Mouse (Mus musculus): ENCODE results near the gene Gga1. TPM values are rescaled to one million over a fixed set of nuclear protein-coding genes. Genes with fewer than 3 reads are reported as not detected.

Gga1 gene
- polyA plus RNA-seq, 1 experiment: 55.3 TPM

DNA sequence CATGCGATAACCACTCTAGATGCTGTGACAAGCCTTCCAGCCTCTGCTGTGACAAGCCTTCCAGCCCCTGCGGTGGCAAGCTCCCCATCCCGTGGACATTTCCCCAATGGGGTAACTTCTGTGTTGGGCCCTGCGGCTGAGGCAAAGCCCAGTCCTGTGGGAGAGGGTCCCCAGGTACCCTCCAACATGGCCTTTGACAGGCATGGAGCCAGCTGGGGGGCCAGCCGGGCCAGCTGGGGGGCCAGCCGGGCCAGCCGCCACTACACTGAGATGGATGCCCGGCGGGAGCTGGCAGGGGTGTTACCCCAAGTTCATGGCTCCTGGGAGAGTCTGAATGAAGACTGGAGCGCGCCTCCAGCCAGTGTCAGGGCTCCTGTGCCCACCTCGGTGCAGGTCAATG is 27.5 kb upstream of the Gga1 start:
- 74% methylated on average over 12 of the region's 12 CpGs for WGBS
- TF ChIP-seq CTCF (IDR thresholded peaks at IDR 0.05; ENCODE audit: control insufficient read depth, insufficient read depth, low read length) (no peak), POLR2A (IDR thresholded peaks at IDR 0.05; ENCODE audit: borderline replicate concordance, control insufficient read depth, low read depth, low read length) (no peak)
- Histone ChIP-seq H3K4me3 (replicated peaks; ENCODE audit: control insufficient read depth, low read depth, low read length) (no peak overlapping the region), H3K4me1 (ENCODE audit: control insufficient read depth, insufficient read depth, low read length) (no peaks in the 10 kb centered on the region), H3K27ac (ENCODE audit: control insufficient read depth, insufficient read depth, low read depth, low read length, poor library complexity) (no peak overlapping the region)

DNA sequence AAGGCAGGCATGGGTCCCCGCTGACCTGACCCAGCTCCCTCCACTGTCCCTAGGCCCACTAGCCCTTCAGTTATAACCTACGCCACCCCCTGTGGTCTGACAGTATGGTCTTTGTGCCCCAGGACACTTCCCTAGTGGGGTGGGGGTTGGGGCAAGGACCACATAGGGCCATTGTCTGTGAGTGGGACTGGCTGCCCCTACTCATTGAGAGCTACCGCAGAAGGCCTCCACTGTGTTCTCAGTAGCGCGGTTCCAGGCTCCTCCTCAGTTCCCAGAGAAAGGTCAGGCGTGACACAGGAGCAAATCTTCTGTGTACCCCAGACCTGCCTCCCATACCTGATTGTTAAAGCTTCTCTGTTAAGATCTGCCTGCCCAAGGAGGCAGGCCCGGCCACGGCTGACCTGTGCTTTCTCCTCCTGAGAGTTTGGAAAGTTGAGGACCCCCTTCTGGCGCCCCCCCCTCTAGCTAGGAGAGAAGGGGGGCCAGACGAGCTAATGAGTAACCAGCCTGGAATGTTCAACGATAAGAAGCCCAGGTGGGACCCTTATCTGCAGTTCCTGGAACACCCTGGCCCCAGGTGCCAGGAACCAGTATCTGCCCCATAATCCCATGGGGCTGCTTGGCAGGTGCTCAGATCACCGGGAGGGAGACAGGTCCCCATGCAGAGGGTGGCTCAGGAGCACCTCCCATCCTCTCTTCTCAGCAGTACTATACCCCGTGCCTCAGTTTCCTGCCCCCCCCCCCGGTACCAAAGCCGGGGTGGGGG is 26.7 kb upstream of the Gga1 start:
- no peak for TF ChIP-seq POLR2A (IDR thresholded peaks at IDR 0.05; ENCODE audit: borderline replicate concordance, control insufficient read depth, low read depth, low read length)
- TF ChIP-seq CTCF (IDR thresholded peaks at IDR 0.05; ENCODE audit: control insufficient read depth, insufficient read depth, low read length): no peak
- no peak overlapping the region for H3K27ac ChIP-seq (ENCODE audit: control insufficient read depth, insufficient read depth, low read depth, low read length, poor library complexity)
- no peaks in the 10 kb centered on the region for H3K4me1 ChIP-seq (ENCODE audit: control insufficient read depth, insufficient read depth, low read length)
- H3K4me3 ChIP-seq (replicated peaks; ENCODE audit: control insufficient read depth, low read depth, low read length): no peak overlapping the region
- 60% methylated on average over 15 of the region's 15 CpGs for WGBS

DNA sequence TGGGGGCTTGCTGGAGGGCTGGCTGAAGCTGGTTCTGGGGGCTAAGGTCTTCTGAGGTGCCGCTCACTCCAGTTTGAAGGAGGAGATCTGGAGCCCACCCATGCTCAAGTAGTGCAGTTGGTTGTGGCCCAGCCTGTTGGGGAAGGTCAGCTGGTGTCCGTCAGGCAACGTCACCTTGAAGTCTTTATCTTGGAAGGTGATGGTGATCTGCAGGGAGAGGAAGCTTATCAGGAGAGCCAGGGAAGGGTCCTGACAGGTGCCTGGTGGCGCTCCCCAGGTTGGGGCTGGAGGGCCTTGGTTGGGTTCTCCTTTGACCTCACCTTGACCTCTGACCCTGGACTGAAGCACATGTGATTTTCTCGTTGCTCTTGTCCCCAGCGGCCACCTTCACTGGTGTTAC is 26.0 kb upstream of the Gga1 start:
- WGBS: 74% methylated on average over 6 of the region's 6 CpGs
- TF ChIP-seq CTCF (IDR thresholded peaks at IDR 0.05; ENCODE audit: control insufficient read depth, insufficient read depth, low read length) (no peak), POLR2A (IDR thresholded peaks at IDR 0.05; ENCODE audit: borderline replicate concordance, control insufficient read depth, low read depth, low read length) (no peak)

DNA sequence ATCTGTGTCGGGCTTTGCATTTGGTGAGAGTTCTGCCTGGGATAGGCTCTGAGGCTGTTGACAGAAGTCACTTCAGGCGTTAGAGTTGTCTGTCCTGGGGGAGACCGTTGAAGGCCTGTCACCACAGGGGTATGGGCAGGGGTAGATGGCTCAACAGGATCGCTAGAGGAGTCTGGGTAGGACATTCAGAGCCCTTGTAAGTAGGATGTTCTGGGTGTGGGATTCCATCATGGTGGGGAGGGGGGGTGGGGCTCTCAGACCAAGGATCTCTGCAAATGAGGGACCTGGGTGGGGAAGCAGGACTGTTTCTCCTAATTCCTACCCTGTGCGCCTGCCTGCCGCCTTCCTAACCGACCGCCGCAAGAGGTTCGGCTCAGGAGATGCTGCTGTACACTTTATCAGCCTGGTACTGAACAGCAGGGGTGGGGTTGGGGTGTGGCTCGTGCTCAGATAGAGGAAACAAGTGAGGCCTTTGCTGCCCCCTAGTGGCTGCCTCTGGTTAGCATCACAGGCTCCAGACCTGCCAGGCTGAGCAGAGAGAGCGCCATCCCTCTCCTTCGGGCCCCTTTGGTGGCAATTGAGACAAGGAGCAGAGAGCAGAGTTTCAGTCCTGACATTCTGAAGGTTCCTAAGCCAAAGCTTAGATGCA is 25.4 kb upstream of the Gga1 start:
- WGBS: 11% methylated on average over 13 of the region's 13 CpGs
- H3K27ac ChIP-seq (ENCODE audit: control insufficient read depth, insufficient read depth, low read depth, low read length, poor library complexity): no peak overlapping the region

More for the DNA sequence above, 26.0 kb upstream of the Gga1 start:
- Histone ChIP-seq H3K4me1 (ENCODE audit: control insufficient read depth, insufficient read depth, low read length) (no peaks in the 10 kb centered on the region), H3K27ac (ENCODE audit: control insufficient read depth, insufficient read depth, low read depth, low read length, poor library complexity) (no peak overlapping the region), H3K4me3 (replicated peaks; ENCODE audit: control insufficient read depth, low read depth, low read length) (no peak overlapping the region)

DNA sequence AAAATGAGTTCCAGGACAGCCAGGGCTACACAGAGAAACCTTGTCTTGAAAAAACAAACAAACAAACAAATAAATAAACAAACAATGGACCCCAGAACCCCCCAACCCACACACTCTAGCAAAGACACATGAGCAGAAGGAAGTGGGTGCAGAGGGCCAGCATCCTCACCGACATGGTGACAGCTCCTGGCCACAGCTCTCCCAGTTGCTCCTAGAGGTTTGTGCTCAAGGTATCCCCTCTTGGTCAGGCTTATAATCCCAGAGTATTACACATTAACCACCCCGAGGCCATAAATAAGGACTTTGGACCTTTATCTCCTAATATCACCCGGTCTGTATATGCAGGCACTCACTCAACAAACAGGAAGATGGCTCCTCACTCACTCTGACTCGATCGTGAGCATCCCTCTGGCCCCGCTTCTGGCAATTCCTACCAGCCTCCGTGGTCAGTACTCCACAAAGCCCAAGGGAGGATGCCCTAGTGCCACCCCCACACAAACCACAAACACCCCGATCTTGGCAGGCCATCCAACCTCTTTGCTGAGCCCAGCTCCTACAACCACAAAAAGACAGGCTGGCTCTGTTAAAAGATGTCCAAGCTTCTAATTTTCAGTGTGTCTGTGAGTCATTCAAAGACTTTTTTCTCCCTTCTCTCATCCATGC is 21.6 kb upstream of the Gga1 start, which contains the start of gene Lgals2:
TSS of gene Lgals2 (minus strand) at position 227 of the 663 bp plus-strand sequence.
- TF ChIP-seq POLR2A (IDR thresholded peaks at IDR 0.05; ENCODE audit: borderline replicate concordance, control insufficient read depth, low read depth, low read length): no peak
- TF ChIP-seq CTCF (IDR thresholded peaks at IDR 0.05; ENCODE audit: control insufficient read depth, insufficient read depth, low read length): no peak
- no peak within 1 kb of the TSS for H3K27ac ChIP-seq (ENCODE audit: control insufficient read depth, insufficient read depth, low read depth, low read length, poor library complexity)
- WGBS: 30% methylated on average over 8 of the region's 8 CpGs
- H3K4me1 ChIP-seq (ENCODE audit: control insufficient read depth, insufficient read depth, low read length): no peaks in the 10 kb centered on the region; the same call in 1 of the 2 replicates
- no peak within 1 kb of the TSS for H3K4me3 ChIP-seq (replicated peaks; ENCODE audit: control insufficient read depth, low read depth, low read length)

More for the DNA sequence above, 25.4 kb upstream of the Gga1 start:
- H3K4me3 ChIP-seq (replicated peaks; ENCODE audit: control insufficient read depth, low read depth, low read length): no peak overlapping the region
- no peaks in the 10 kb centered on the region for H3K4me1 ChIP-seq (ENCODE audit: control insufficient read depth, insufficient read depth, low read length)
- TF ChIP-seq POLR2A (IDR thresholded peaks at IDR 0.05; ENCODE audit: borderline replicate concordance, control insufficient read depth, low read depth, low read length) (no peak), CTCF (IDR thresholded peaks at IDR 0.05; ENCODE audit: control insufficient read depth, insufficient read depth, low read length) (peak; percentile 95)

DNA sequence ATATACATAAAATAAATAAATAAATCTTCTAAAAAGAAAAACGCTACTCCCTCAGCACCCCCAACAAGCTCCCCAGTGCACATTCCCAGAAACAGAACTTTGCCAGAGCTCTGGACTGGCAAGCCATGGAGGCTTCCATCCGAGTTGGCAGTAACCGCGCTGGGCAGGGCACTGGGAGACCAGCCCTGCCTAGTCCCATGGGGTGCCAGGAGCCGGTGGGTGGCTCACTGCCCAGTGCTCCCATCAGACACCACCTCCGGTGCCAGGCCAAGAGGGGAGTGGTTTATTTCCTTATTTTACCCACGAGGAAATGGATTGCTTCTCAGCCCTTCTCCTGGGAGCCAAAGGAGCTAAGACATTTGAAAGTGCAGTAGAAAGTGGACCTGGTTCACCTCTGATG is 20.0 kb upstream of the Gga1 start:
- no peak for TF ChIP-seq CTCF (IDR thresholded peaks at IDR 0.05; ENCODE audit: control insufficient read depth, insufficient read depth, low read length)
- no peak for TF ChIP-seq POLR2A (IDR thresholded peaks at IDR 0.05; ENCODE audit: borderline replicate concordance, control insufficient read depth, low read depth, low read length)
- no peak overlapping the region for H3K27ac ChIP-seq (ENCODE audit: control insufficient read depth, insufficient read depth, low read depth, low read length, poor library complexity)
- 63% methylated on average over 7 of the region's 7 CpGs for WGBS
- no peaks in the 10 kb centered on the region; the same call in 1 of the 2 replicates for H3K4me1 ChIP-seq (ENCODE audit: control insufficient read depth, insufficient read depth, low read length)
- H3K4me3 ChIP-seq (replicated peaks; ENCODE audit: control insufficient read depth, low read depth, low read length): no peak overlapping the region

DNA sequence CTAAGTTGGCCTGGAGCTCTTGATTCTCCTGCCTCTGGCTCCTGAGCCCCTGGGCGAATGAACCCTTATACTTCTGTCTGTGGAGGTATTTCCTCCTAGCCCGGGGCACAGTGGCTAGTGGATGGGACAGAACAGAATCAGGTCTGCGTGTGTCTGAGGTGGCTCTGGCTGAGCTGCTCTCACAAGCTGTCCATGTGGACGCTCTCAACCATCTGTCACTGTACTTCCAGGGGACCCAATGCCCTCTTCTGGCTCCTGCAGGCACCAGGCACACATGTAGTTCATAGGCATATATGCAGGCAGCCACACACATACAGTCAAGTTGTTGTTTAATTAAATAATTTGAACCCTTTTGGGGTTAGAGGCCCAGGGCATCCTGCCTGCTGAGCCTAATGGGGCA is 17.7 kb upstream of the Gga1 start:
- Histone ChIP-seq H3K4me1 (ENCODE audit: control insufficient read depth, insufficient read depth, low read length) (no peaks in the 10 kb centered on the region; the same call in 1 of the 2 replicates), H3K27ac (ENCODE audit: control insufficient read depth, insufficient read depth, low read depth, low read length, poor library complexity) (no peak overlapping the region), H3K4me3 (replicated peaks; ENCODE audit: control insufficient read depth, low read depth, low read length) (no peak overlapping the region)
- TF ChIP-seq CTCF (IDR thresholded peaks at IDR 0.05; ENCODE audit: control insufficient read depth, insufficient read depth, low read length) (no peak), POLR2A (IDR thresholded peaks at IDR 0.05; ENCODE audit: borderline replicate concordance, control insufficient read depth, low read depth, low read length) (no peak)
- WGBS: 73% methylated on average over 4 of the region's 4 CpGs

DNA sequence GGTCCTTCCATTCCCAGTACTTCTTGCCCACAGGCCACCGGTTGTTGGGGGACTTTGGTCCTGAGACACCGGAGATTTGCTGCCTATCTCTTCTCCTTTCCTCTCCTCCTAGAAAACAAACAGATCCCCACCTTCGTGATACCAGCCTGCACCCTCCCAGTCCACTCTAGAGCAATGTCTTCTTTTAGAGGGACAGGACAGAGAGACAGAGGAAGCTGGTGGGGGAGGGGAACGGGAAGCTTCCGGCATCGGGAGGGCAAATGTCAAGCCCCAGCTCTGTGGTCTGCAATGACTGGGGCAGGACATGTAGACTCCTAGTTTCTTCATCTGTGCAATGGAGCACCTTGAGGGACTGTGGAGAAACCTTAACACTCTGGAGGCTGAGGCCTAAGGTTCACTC is 17.3 kb upstream of the Gga1 start:
- no peak for TF ChIP-seq POLR2A (IDR thresholded peaks at IDR 0.05; ENCODE audit: borderline replicate concordance, control insufficient read depth, low read depth, low read length)
- no peak for TF ChIP-seq CTCF (IDR thresholded peaks at IDR 0.05; ENCODE audit: control insufficient read depth, insufficient read depth, low read length)
- Histone ChIP-seq H3K4me1 (ENCODE audit: control insufficient read depth, insufficient read depth, low read length) (no peaks in the 10 kb centered on the region; the same call in 1 of the 2 replicates), H3K4me3 (replicated peaks; ENCODE audit: control insufficient read depth, low read depth, low read length) (no peak overlapping the region), H3K27ac (ENCODE audit: control insufficient read depth, insufficient read depth, low read depth, low read length, poor library complexity) (no peak overlapping the region)
- WGBS: 30% methylated on average over 6 of the region's 6 CpGs
